Mouse (Mus musculus) kidney, adult 2 months (tissue): ENCODE data around the gene Plxnb1. TPM values are rescaled to one million over a fixed set of nuclear protein-coding genes. Genes with fewer than 3 reads are reported as not detected.

Source experiments
- DNase-seq: peaks from one replicate; pipeline ENCODE4 v3.0.0; 2021
- H3K27ac ChIP-seq: fragments of 200-500 bp; 2 replicates; pipeline ENCODE4 v1.5.1; 2012; ENCODE audit warnings: low read depth, low read length, control low read depth, inconsistent platforms; ENCODE audit not compliant: insufficient read depth
- H3K27me3 ChIP-seq: fragments of 200-500 bp; replicated peaks from 2 replicates; pipeline ENCODE4 v1.6.1; 2012; ENCODE audit warnings: mild to moderate bottlenecking, moderate library complexity, low read length, inconsistent platforms; ENCODE audit not compliant: control insufficient read depth, insufficient read depth
- H3K36me3 ChIP-seq: fragments of 200-500 bp; 2 replicates; pipeline ENCODE4 v1.6.1; 2012; ENCODE audit warnings: mild to moderate bottlenecking, moderate library complexity, low read length, inconsistent platforms; ENCODE audit not compliant: control insufficient read depth, insufficient read depth
- H3K4me1 ChIP-seq: fragments of 200-500 bp; 2 replicates; pipeline ENCODE4 v1.6.1; 2011; ENCODE audit warnings: low read length; ENCODE audit not compliant: control insufficient read depth, insufficient read depth
- H3K4me3 ChIP-seq: fragments of 200-500 bp; 2 replicates; pipeline ENCODE4 v1.5.1; 2011; ENCODE audit warnings: mild to moderate bottlenecking, low read depth, low read length, control low read depth; ENCODE audit not compliant: insufficient read depth
- CTCF ChIP-seq: fragments of 200-500 bp; conservative IDR thresholded peaks from 2 replicates; pipeline ENCODE4 v1.5.1; 2011; ENCODE audit warnings: low read depth, mild to moderate bottlenecking, control low read depth, low read length, moderate library complexity, mixed read lengths; ENCODE audit not compliant: insufficient read depth, insufficient read length
- POLR2A ChIP-seq: fragments of 200-500 bp; IDR thresholded peaks from one replicate; pipeline ENCODE4 v1.6.1; 2011; ENCODE audit warnings: low read depth, low read length, control low read depth
- WGBS: fragments of 180-500 bp; shearing (Covaris S2); methylation state at CpG from one replicate; pipeline ENCODE4 v1.1.7; 2018; 5-methylcytosine and 5-hydroxymethylcytosine counted together
- polyA plus RNA-seq: library from polyadenylated mRNA; depleted of rRNA; stranded (reverse); fragments of >200 nt; gene quantifications from 2 replicates; pipeline ENCODE4 v1.2.3, GENCODE M21; 2012

The Plxnb1 gene
- polyA plus RNA-seq, 1 experiment: 16.7 TPM

GRCm38 (mm10) chr9:109119571-109119970, 24.4 kb downstream of the Plxnb1 start:
- 75% methylated on average over 9 of the region's 9 CpGs for WGBS
- DNase-seq: no peak
- Histone ChIP-seq H3K4me1 (no peaks in the 10 kb centered on the region), H3K27me3 (no peaks in the 10 kb centered on the region), H3K4me3 (no peak overlapping the region), H3K27ac (no peak overlapping the region), H3K36me3 (no peaks in the 10 kb centered on the region)
- TF ChIP-seq POLR2A: no peak
- TF ChIP-seq CTCF: 0 out of 2 replicates have a peak, but pooled peaks have one; percentile 1

- no peaks in the 10 kb centered on the region for H3K4me1 ChIP-seq
- 89% methylated on average over 6 of the region's 6 CpGs for WGBS
- H3K27ac ChIP-seq: no peak overlapping the region
- H3K36me3 ChIP-seq: no peaks in the 10 kb centered on the region
- no peaks in the 10 kb centered on the region for H3K27me3 ChIP-seq
- TF ChIP-seq CTCF: no peak
- no peak for TF ChIP-seq POLR2A
- no peak for DNase-seq
- H3K4me3 ChIP-seq: no peak overlapping the region
These were observed 25.8 kb downstream of the Plxnb1 start for GRCm38 (mm10) chr9:109120956-109121355.

GRCm38 (mm10) chr9:109122553-109123085, 27.4 kb downstream of the Plxnb1 start:
- DNase-seq: peak; percentile 54
- H3K4me3 ChIP-seq: no peak overlapping the region
- H3K36me3 ChIP-seq: no peaks in the 10 kb centered on the region
- no peaks in the 10 kb centered on the region for H3K27me3 ChIP-seq
- TF ChIP-seq POLR2A (no peak), CTCF (no peak)
- H3K4me1 ChIP-seq: no peaks in the 10 kb centered on the region
- 45% methylated on average over 2 of the region's 2 CpGs for WGBS
- no peak overlapping the region for H3K27ac ChIP-seq

GRCm38 (mm10) chr9:109123266-109123665, 28.1 kb downstream of the Plxnb1 start:
- no peak overlapping the region for H3K27ac ChIP-seq
- TF ChIP-seq POLR2A (no peak), CTCF (no peak)
- 39% methylated on average over 6 of the region's 6 CpGs for WGBS

GRCm38 (mm10) chr9:109124164-109124563, 29.0 kb downstream of the Plxnb1 start:
- no peak for DNase-seq
- no peak for TF ChIP-seq CTCF
- TF ChIP-seq POLR2A: no peak
- no peaks in the 10 kb centered on the region for H3K36me3 ChIP-seq
- WGBS: 90% methylated on average over 3 of the region's 3 CpGs
- H3K4me3 ChIP-seq: no peak overlapping the region
- no peaks in the 10 kb centered on the region for H3K27me3 ChIP-seq
- H3K27ac ChIP-seq: no peak overlapping the region
- H3K4me1 ChIP-seq: no peaks in the 10 kb centered on the region

More at GRCm38 (mm10) chr9:109123266-109123665, 28.1 kb downstream of the Plxnb1 start:
- H3K4me3 ChIP-seq: no peak overlapping the region
- no peaks in the 10 kb centered on the region for H3K27me3 ChIP-seq
- no peaks in the 10 kb centered on the region for H3K4me1 ChIP-seq
- no peaks in the 10 kb centered on the region for H3K36me3 ChIP-seq
- no peak for DNase-seq

- Histone ChIP-seq H3K27me3 (no peaks in the 10 kb centered on the region), H3K4me3 (no peak overlapping the region), H3K36me3 (no peaks in the 10 kb centered on the region), H3K27ac (no peak overlapping the region), H3K4me1 (peaks cover 2% of the 10 kb centered on the region; the same call in 1 of the 2 replicates)
- 87% methylated on average over 2 of the region's 2 CpGs for WGBS
- DNase-seq: no peak
- TF ChIP-seq CTCF (no peak), POLR2A (no peak)
These were observed 29.9 kb downstream of the Plxnb1 start for GRCm38 (mm10) chr9:109125043-109125442.

GRCm38 (mm10) chr9:109125481-109125880, 30.3 kb downstream of the Plxnb1 start:
- no peak for DNase-seq
- TF ChIP-seq POLR2A: no peak
- no peak for TF ChIP-seq CTCF
- 72% methylated on average over 3 of the region's 3 CpGs for WGBS

GRCm38 (mm10) chr9:109127076-109127475, 31.9 kb downstream of the Plxnb1 start:
- no peaks in the 10 kb centered on the region for H3K27me3 ChIP-seq

More at GRCm38 (mm10) chr9:109125481-109125880, 30.3 kb downstream of the Plxnb1 start:
- Histone ChIP-seq H3K4me1 (peaks cover 2% of the 10 kb centered on the region; the same call in 1 of the 2 replicates), H3K27me3 (no peaks in the 10 kb centered on the region), H3K36me3 (no peaks in the 10 kb centered on the region), H3K4me3 (no peak overlapping the region), H3K27ac (no peak overlapping the region)

More at GRCm38 (mm10) chr9:109127076-109127475, 31.9 kb downstream of the Plxnb1 start:
- DNase-seq: peak; percentile 57
- peaks cover 2% of the 10 kb centered on the region; the same call in 1 of the 2 replicates for H3K4me1 ChIP-seq
- H3K36me3 ChIP-seq: no peaks in the 10 kb centered on the region
- no peak overlapping the region for H3K27ac ChIP-seq
- TF ChIP-seq CTCF (no peak), POLR2A (no peak)
- H3K4me3 ChIP-seq: no peak overlapping the region
- 57% methylated on average over 4 of the region's 4 CpGs for WGBS
